Mouse (Mus musculus) left cerebral cortex, adult 8-10 months (tissue): ENCODE measurements at regions not wholly inside any gene's neighbourhood (a gene's known extent, or its start where the extent isn't known, plus 50 kb on each side); places are given as distances from the start of the nearest gene placed in this dataset.

ENCODE experiments used
- DNase-seq, 2 experiments: peaks; one replicate each; pipeline ENCODE4 v3.0.0; 2022; ENCODE audit warnings: low spot score in 2 of 2

- DNase-seq, result no peak
Measured at GRCm38 (mm10) chr5:73872641-73873421, 195.4 kb downstream of the Usp46 start.

GRCm38 (mm10) chr5:73874770-73875169 lies 193.5 kb downstream of the Usp46 start:
- DNase-seq, result no peak

GRCm38 (mm10) chr5:73875847-73876246 lies 192.4 kb downstream of the Usp46 start:
- DNase-seq, result no peak

GRCm38 (mm10) chr5:73880936-73881335 lies 187.3 kb downstream of the Usp46 start:
- DNase-seq, result no peak

GRCm38 (mm10) chr5:73881941-73882340 lies 186.3 kb downstream of the Usp46 start:
- DNase-seq, result no peak

- no peak for DNase-seq
Measured at GRCm38 (mm10) chr5:73884998-73885397, 183.2 kb downstream of the Usp46 start.

GRCm38 (mm10) chr5:73885691-73886090 lies 182.5 kb downstream of the Usp46 start:
- DNase-seq, result no peak

- DNase-seq, result no peak
Measured at GRCm38 (mm10) chr5:73887306-73887958, 180.8 kb downstream of the Usp46 start.

- no peak for DNase-seq
Measured at GRCm38 (mm10) chr5:73888391-73888790, 179.8 kb downstream of the Usp46 start.

GRCm38 (mm10) chr5:73889342-73889741 lies 178.9 kb downstream of the Usp46 start:
- no peak for DNase-seq

GRCm38 (mm10) chr5:73890942-73891341 lies 177.3 kb downstream of the Usp46 start:
- no peak for DNase-seq

GRCm38 (mm10) chr5:73891606-73892005 lies 176.6 kb downstream of the Usp46 start:
- DNase-seq, result no peak

- DNase-seq, result no peak
Measured at GRCm38 (mm10) chr5:73892440-73893225, 175.6 kb downstream of the Usp46 start.

- no peak for DNase-seq
Measured at GRCm38 (mm10) chr5:73895186-73895585, 173.0 kb downstream of the Usp46 start.

- DNase-seq, result no peak
Measured at GRCm38 (mm10) chr5:73896785-73897184, 171.4 kb downstream of the Usp46 start.

- DNase-seq, result no peak
Measured at GRCm38 (mm10) chr5:73901651-73902050, 166.6 kb downstream of the Usp46 start.

- DNase-seq, result no peak
Measured at GRCm38 (mm10) chr5:73902470-73903218, 165.6 kb downstream of the Usp46 start.

GRCm38 (mm10) chr5:73903219-73903570 lies 165.0 kb downstream of the Usp46 start:
- no peak for DNase-seq

GRCm38 (mm10) chr5:73904146-73904811 lies 164.0 kb downstream of the Usp46 start:
- no peak for DNase-seq

GRCm38 (mm10) chr5:73912149-73912548 lies 156.1 kb downstream of the Usp46 start:
- no peak for DNase-seq

GRCm38 (mm10) chr5:73913116-73913515 lies 155.1 kb downstream of the Usp46 start:
- DNase-seq, result no peak
